Mouse (Mus musculus) embryo, embryonic 9.5 days (tissue): Measurements from ENCODE around the gene Tiam2.
A peak's percentile ranks its signal among the peaks of the same experiment; 100 is the strongest.

Experiments
- DNase-seq: peaks from one replicate; pipeline ENCODE4 v3.0.0-alpha.2; 2017; ENCODE audit errors: extremely low spot score

The Tiam2 gene

DNA sequence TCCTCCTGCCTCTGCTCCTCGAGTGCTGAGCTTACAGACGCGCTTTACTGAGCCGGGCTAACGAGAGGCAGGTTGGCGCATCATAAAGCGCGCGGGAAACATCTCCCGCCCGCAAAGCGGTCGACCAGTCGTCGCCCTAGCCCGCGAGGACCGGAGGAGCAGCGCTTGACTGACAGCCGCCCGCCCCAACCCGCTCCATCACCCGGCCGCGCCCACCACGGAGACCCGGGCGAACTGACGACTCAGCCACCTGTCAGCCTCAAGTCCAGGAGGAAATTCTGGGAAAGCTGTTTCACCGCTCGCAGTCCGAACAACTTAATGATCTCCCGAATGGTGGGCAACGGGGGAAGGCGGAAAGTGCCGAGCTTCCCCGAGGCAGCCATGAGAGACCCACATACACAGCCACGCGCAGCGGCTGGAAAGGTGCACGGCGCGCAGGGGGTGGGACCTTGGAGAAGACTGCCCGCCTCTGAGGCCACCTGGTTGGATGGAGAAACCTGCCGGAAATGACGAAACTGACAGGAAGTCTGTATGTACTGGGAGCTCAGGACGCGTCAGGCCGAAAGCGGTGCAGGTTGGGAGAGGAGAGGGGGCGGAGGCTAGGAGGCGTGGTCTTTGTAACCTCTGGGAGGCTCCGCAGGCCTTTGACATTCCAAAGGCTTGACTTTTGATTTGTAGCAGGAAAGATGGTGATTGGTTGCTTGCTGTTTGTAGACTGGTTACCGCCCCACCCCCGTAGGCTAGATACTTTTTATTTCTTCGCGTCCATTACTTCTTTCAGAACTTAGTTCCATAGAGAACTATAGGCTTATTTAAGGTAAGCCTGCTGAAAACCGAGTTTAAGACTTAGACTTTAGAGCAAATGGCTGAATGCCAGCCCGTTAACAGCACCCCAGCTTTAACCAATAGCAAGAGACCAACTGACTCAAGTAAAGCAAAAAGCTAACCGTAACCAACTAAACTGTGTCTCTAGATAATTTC lies 231.2 kb downstream of the Tiam2 start, which contains the start of gene Tfb1m:
TSS of gene Tfb1m (minus strand) at position 451 of the 981 bp plus-strand sequence.
- DNase-seq, result peak; percentile 98

DNA sequence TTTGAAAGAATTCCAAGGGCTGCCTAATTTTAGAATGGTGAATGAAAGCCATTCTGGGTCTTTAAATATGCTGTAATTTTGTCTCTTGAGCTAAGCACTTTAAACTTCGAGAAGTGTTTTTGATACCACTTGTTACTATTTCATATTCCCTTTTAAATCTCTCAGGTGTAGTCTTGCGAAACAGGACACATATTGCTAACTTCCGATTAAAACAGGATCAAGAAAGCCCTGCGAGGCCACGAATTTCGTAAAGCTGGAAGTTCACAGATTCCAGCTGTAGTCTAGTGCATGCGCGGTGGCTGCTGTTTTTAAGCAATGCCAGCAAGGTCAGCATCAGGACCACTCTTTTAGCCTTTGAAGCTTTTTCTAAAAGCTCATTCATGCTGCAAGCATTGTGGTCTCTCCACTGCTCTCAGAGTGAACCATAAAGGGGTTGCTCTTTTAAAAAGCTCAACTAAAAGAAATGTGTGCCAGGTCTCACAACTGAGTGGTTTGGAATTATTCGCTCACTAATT lies 232.0 kb downstream of the Tiam2 start:
- no peak for DNase-seq

- DNase-seq, result no peak
These were observed 234.2 kb downstream of the Tiam2 start for GRCm38 (mm10) chr17:3560534-3560933.

- DNase-seq, result no peak
These were observed 236.0 kb downstream of the Tiam2 start for GRCm38 (mm10) chr17:3562405-3562804.

- DNase-seq, result peak; percentile 67
These were observed 244.5 kb downstream of the Tiam2 start for GRCm38 (mm10) chr17:3570876-3571275.
